Mouse (Mus musculus) yolk sac, embryonic 10.5 days (tissue): ENCODE measurements at regions not wholly inside any gene's neighbourhood (a gene's known extent, or its start where the extent isn't known, plus 50 kb on each side); places are given as distances from the start of the nearest gene placed in this dataset.

ENCODE experiments used
- DNase-seq: peaks from one replicate; pipeline ENCODE4 v3.0.0-alpha.2; 2017; ENCODE audit warnings: low spot score

DNA sequence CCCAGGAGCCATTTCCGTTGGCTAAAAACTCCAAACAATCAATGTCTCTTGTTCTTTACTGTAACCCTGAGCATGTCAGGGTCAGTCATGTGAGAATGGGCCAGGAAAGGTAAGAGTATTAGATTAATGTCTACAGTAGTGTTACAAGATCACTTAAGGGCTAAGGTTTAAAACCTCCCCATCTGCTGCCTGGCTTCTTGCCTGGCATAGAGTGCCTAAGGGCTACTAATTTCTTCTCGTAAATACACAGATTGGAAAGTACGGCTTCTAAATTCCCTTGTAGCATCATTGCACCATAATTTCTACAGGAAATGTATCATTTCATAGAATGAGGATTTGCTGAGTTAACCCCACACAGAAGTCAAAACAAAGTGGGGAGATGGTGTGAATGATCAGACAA, 281.0 kb downstream of the Col12a1 start:
- DNase-seq = no peak

DNA sequence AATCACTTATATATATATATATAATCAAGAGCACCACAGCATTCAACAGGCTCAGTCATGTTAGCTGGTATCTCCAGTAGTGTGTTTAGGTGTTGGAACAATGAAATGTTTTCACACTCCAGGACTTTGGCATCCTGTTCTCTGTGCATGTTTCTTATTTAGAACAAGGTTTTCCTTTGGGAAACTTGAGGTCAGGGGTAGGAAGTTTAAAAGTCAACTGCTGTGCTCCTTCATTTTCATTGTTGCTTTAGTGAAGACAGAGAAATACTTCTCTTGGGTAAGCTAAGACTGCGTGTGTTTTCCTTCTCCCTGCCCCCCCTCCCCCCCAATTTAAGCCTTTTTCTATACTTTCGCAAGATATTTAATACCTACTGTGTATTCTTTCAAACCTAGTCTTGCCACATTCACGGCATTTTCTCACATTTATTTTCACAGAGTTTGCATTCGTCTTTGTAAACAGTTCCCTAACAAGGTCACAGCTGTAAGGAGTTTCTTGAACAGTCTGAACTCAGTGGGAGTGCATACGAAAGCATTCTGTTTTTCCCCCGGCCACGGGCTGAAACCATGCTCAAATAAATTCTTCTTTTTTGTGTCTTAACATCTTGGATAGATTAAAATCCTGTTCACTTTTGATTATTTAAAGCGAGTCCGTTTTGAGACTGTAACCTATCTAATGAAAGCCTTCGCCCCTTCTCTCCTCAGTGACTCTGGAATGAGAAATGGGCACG, 279.2 kb downstream of the Col12a1 start:
- no peak for DNase-seq

DNA sequence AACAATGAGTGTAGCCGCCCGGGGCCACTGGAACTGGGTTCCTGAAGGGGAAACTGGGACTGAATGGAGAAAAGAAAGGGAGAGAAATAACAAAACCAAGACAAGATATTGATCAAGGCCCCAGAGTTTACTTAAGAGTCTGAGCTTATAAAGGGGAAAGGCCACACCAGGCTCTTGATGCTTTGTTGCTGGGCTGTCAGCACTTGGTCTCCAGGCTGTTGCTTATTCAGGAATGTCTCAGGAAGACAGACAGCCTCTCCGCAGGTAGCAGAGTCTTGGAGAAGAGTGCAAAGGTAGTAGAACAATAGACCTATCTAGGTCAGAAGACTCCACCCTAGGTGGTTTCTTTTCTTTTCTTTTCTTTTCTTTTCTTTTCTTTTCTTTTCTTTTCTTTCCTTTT, 263.4 kb downstream of the Col12a1 start:
- no peak for DNase-seq

- DNase-seq = no peak
Measured at GRCm38 (mm10) chr9:79479118-79479517, 239.5 kb downstream of the Col12a1 start.

- no peak for DNase-seq
Measured at GRCm38 (mm10) chr9:79500253-79500652, 218.4 kb downstream of the Col12a1 start.

- DNase-seq = no peak
Measured at GRCm38 (mm10) chr9:79502034-79502433, 216.6 kb downstream of the Col12a1 start.

- DNase-seq = no peak
Measured at GRCm38 (mm10) chr9:79516384-79516783, 202.2 kb downstream of the Col12a1 start.

GRCm38 (mm10) chr9:79517461-79517860, 201.2 kb downstream of the Col12a1 start:
- DNase-seq = no peak

GRCm38 (mm10) chr9:79518640-79519039, 200.0 kb downstream of the Col12a1 start:
- no peak for DNase-seq

DNA sequence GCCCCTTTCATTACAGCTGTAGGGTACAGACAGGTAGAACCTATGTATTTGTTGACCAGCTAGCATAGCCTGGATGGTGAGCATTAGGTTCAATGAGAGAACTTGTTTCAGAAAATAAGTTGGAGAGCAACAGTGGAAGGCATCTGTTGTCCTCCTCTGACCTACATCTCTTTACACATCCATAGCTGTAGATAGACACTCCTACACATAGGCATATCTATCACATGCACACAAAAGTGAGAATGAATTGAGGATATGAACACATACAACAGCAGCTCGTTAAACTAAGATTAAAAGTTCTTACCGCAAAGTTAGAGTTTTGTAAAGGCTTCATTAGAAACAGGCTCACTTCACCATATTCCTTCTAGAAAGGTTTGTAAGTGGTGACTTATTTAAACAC, 198.1 kb downstream of the Col12a1 start:
- DNase-seq = no peak

GRCm38 (mm10) chr9:79523054-79523453, 195.6 kb downstream of the Col12a1 start:
- no peak for DNase-seq

DNA sequence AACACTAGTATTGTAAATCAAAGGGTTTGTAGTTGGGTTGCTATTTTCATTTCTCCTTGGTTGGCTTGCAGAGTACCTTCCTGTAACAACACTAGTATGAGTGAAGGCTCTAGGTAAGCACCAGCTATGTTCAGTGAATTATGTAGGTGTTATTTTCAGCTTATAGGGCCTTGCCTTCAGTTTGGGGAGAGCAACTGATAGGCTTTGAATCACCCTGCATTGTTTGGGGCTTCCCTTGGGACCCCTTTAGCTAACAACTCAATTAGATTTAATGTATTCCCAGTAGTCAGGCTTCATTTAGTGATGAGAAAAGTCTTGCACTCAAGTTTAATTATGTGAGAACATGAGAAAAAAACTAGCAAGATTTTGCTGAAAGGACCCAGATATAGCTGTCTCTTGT, 193.6 kb downstream of the Col12a1 start:
- DNase-seq = no peak

GRCm38 (mm10) chr9:79526390-79526789, 192.2 kb downstream of the Col12a1 start:
- no peak for DNase-seq

DNA sequence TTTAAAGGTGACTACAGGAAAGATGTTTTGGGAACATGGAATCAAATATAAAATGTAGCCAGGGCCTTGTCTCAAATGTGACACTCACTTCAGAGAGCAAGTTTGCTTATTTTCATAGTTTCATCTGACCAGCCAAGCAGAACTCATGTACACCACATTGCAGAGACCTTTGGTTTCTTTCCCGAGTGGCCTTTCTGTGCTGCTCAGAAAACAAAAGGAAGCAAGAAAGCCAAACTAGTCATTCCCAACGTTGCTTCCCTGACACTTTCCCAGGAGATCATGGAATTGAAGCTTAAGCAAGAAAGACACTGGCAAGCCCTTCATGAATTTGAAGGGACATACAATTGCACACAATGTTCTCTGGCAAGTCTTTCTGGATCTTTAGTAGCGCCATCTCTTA, 191.3 kb downstream of the Col12a1 start:
- no peak for DNase-seq
